8 mouse cellular contexts compared by ENCODE assay signal in the genomic region with DNA sequence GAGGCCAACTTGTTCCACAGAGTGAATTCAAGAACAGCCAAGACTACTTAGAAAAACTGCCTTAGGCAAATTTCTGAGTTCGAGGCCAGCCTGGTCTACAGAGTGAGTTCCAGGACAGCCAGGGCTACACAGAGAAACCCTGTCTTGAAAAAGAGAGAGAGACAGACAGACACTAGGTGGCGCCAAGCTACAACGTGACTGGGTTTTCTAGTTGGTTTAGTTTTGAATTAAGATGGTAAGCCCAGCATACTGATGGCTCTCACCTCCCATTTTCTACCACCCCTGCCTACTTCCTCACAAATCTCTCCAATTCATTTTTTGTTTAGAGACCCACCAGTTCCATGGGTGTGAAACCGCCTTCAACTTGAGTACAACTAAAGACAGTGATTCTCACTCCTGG.
A peak's percentile ranks its signal among the peaks of the same experiment; 100 is the strongest.
DNase-seq lines count a peak whose midpoint lies in the region; ATAC-seq and TF ChIP-seq lines count a peak whose summit lies in the region.

No protein-coding gene starts in this region.

- no peaks in the 10 kb centered on the region for H3K36me3 ChIP-seq in C2C12 (ENCODE audit: control insufficient read depth, insufficient read depth)
- peaks cover 3% of the 10 kb centered on the region; the same call in 1 of the 2 replicates for H3K36me3 ChIP-seq in limb, embryonic 14.5 days (ENCODE audit: control insufficient read depth, insufficient read depth, low read length)

- ATAC-seq in limb, embryonic 14.5 days (ENCODE audit: low FRiP score, low read depth), result no peak
- peak; percentile 63 for ATAC-seq in neutrophil, adult 5-6 weeks (ENCODE audit: extremely low read depth, insufficient number of reproducible peaks, low FRiP score, poor library complexity, severe bottlenecking)

- no peaks in the 10 kb centered on the region for H3K9me3 ChIP-seq in limb, embryonic 14.5 days (ENCODE audit: control insufficient read depth, low read length)

- peak; percentile 38 for TF ChIP-seq CTCF in C2C12 (IDR thresholded peaks at IDR 0.05; ENCODE audit: control insufficient read depth, insufficient read depth, insufficient read length)

- DNase-seq in Muller cell, postnatal 12 days (ENCODE audit: inconsistent ontology term), result peak; percentile 38
- peak; percentile 58 for DNase-seq in cerebellum, adult 9-11 months
- DNase-seq in frontal cortex, postnatal 25 days (ENCODE audit: low spot score in 2 of 2), result peak; percentile 69 to 70
- DNase-seq in kidney, adult 8-10 months, result peak; percentile 49 to 82
- DNase-seq in limb, embryonic 14.5 days (ENCODE audit: low spot score), result peak; percentile 81
- DNase-seq in thymus, postnatal 14 days, result peak; percentile 82

- no peaks in the 10 kb centered on the region for H3K27me3 ChIP-seq in C2C12 (ENCODE audit: control insufficient read depth, insufficient read depth, insufficient read length)
- no peaks in the 10 kb centered on the region for H3K27me3 ChIP-seq in limb, embryonic 14.5 days (ENCODE audit: control insufficient read depth, insufficient read depth, low read length)

- H3K4me1 ChIP-seq in limb, embryonic 14.5 days (ENCODE audit: control insufficient read depth, insufficient read depth, low read length), result no peaks in the 10 kb centered on the region

- no peak overlapping the region for H3K9ac ChIP-seq in limb, embryonic 14.5 days (ENCODE audit: low read depth, low read length, severe bottlenecking)

- no peak overlapping the region for H3K27ac ChIP-seq in limb, embryonic 14.5 days (replicated peaks; ENCODE audit: low read depth, low read length)

- no peak for TF ChIP-seq POLR2A in limb, embryonic 14.5 days (IDR thresholded peaks at IDR 0.05; ENCODE audit: borderline replicate concordance, extremely low read depth, insufficient read depth, insufficient read length)

- H3K4me2 ChIP-seq in limb, embryonic 14.5 days (replicated peaks; ENCODE audit: low read depth, low read length, severe bottlenecking), result no peak overlapping the region

- H3K79me3 ChIP-seq in C2C12 (ENCODE audit: low read depth), result no peaks in the 10 kb centered on the region

- H3K79me2 ChIP-seq in C2C12 (ENCODE audit: control insufficient read depth, insufficient read depth), result no peaks in the 10 kb centered on the region

- WGBS in limb, embryonic 14.5 days, result 35% methylated on average over 4 of the region's 4 CpGs

- H3K4me3 ChIP-seq in C2C12 (ENCODE audit: insufficient read depth, poor library complexity, severe bottlenecking), result no peak overlapping the region
- no peak overlapping the region for H3K4me3 ChIP-seq in limb, embryonic 14.5 days (replicated peaks; ENCODE audit: low read length)

- no peak overlapping the region for H3ac ChIP-seq in C2C12 (ENCODE audit: control insufficient read depth, insufficient read length, low read depth)

TF ChIP-seq in C2C12, 6 proteins besides CTCF, POLR2A, EP300 and RAD21:
- no peak for TF ChIP-seq MAX (IDR thresholded peaks at IDR 0.05)
- no peak for TF ChIP-seq MYOG (IDR thresholded peaks at IDR 0.05; ENCODE audit: control insufficient read depth, extremely low read depth, insufficient read length)
- TF ChIP-seq MYOD1 (IDR thresholded peaks at IDR 0.05; ENCODE audit: control insufficient read depth, insufficient read length, low read depth), result no peak
TF ChIP-seq in C2C12: peak in this region for 0.
